In genomic region chr19:40302916-40303315, GRCm38 (mm10) we compare ENCODE assay signal across 9 mouse cellular contexts. TPM values are rescaled to one million over a fixed set of nuclear protein-coding genes. Genes with fewer than 3 reads are reported as not detected.
DNase-seq lines count a peak whose midpoint lies in the region; TF ChIP-seq lines count a peak whose summit lies in the region.
"Had no signal": no experiment of that assay in that cellular context is flagged by ENCODE, and none has a peak within 500 bp of the region (broad histone marks: within the 10 kb centered on the region; RNA-seq: fewer than 3 reads in every experiment).

No protein-coding gene starts in this region.

- no peak for TF ChIP-seq POLR2A in lung, adult 2 months (IDR thresholded peaks at IDR 0.05; ENCODE audit: borderline replicate concordance, extremely low read depth, low read depth, low read length)

- H3K27me3 ChIP-seq in midbrain, embryonic 10.5 days (ENCODE audit: low read depth, poor library complexity, severe bottlenecking), result no peaks in the 10 kb centered on the region
- H3K27me3 ChIP-seq: neural tube, embryonic 12.5 days had no signal

- 67% methylated on average over 9 of the region's 9 CpGs for WGBS in lung, adult 2 months
- 88% methylated on average over 9 of the region's 9 CpGs for WGBS in midbrain, embryonic 10.5 days

- H3K9me3 ChIP-seq in midbrain, embryonic 10.5 days (replicated peaks), result no peaks in the 10 kb centered on the region
- H3K9me3 ChIP-seq: neural tube, embryonic 12.5 days had no signal

- DNase-seq in lung, adult 2 months, result no peak
- DNase-seq in lung, adult 18-20 months, result no peak
- DNase-seq in heart, adult 9 months (ENCODE audit: low spot score in 2 of 2), result peak; percentile 68 to 78
- peak; percentile 74 for DNase-seq in heart, postnatal 4 days
- peak; percentile 51 for DNase-seq in right cerebral cortex, postnatal 25 days
- DNase-seq in adrenal gland, postnatal 10 days, result no peak
- DNase-seq in midbrain, embryonic 10.5 days (ENCODE audit: low spot score), result no peak
- DNase-seq in Muller cell, postnatal 12 days (ENCODE audit: inconsistent ontology term), result no peak

- TF ChIP-seq CTCF in lung, adult 2 months (IDR thresholded peaks at IDR 0.05; ENCODE audit: insufficient read depth, low read length), result 0 out of 2 replicates have a peak, but pooled peaks have one; percentile 8

- no peaks in the 10 kb centered on the region for H3K36me3 ChIP-seq in midbrain, embryonic 10.5 days

- no peak overlapping the region for H3K4me3 ChIP-seq in lung, adult 2 months (replicated peaks; ENCODE audit: extremely low read depth, low read depth, low read length)
- no peak overlapping the region for H3K4me3 ChIP-seq in midbrain, embryonic 10.5 days
- H3K4me3 ChIP-seq: neural tube, embryonic 12.5 days had no signal

- H3K4me1 ChIP-seq in lung, adult 2 months (ENCODE audit: control insufficient read depth, insufficient read depth, low read length), result no peaks in the 10 kb centered on the region; the same call in 1 of the 2 replicates
- peaks cover 12% of the 10 kb centered on the region for H3K4me1 ChIP-seq in midbrain, embryonic 10.5 days
- H3K4me1 ChIP-seq: neural tube, embryonic 12.5 days had no signal

- no peak overlapping the region; the same call in 1 of the 2 replicates for H3K27ac ChIP-seq in midbrain, embryonic 10.5 days (replicated peaks)
- H3K27ac ChIP-seq: neural tube, embryonic 12.5 days had no signal

RNA-seq across cellular contexts. Expression of gene Pdlim1, which starts 31.3 kb away (rescaled TPM):
- 119 and 148 TPM in 2 replicates for polyA plus RNA-seq in lung, adult 2 months (2012; rRNA removed)
- total RNA-seq in heart, postnatal 4 days (2021), result 100 to 1,000 TPM; 266 to 281 TPM
- 10 to 100 TPM; 59.1 to 66.8 TPM for total RNA-seq in adrenal gland, postnatal 10 days (2021)
- 97.3 and 109 TPM in 2 replicates for polyA plus RNA-seq in midbrain, embryonic 10.5 days (2016; fragmentation: Nextera tagmentation; extraction: Ambion mirVana)

Comparison
In these comparisons a context has a peak if more than half of its experiments do, and no peak if none do; other contexts are left out.
1. DNase-seq: peak in heart, adult 9 months (2 of 2), heart, postnatal 4 days (single experiment) and right cerebral cortex, postnatal 25 days (single experiment); none in lung, adult 2 months (single experiment), lung, adult 18-20 months (0 of 2), adrenal gland, postnatal 10 days (single experiment), midbrain, embryonic 10.5 days (single experiment) and Muller cell, postnatal 12 days (single experiment).